Mouse (Mus musculus) megakaryocyte progenitor cell, adult 5-6 weeks (primary cell): ENCODE results near the gene P2ry12. TPM values are rescaled to one million over a fixed set of nuclear protein-coding genes. Genes with fewer than 3 reads are reported as not detected.
A peak's percentile ranks its signal among the peaks of the same experiment; 100 is the strongest.

ENCODE experiments used
- ATAC-seq: replicated peaks from 2 replicates; pipeline ENCODE4 v1.8.0; 2016; ENCODE audit warnings: mild to moderate bottlenecking, moderate TSS enrichment, inconsistent platforms; ENCODE audit not compliant: poor library complexity
- total RNA-seq, 2 experiments: library from RNA; stranded (forward) in 1 of 2; stranded (reverse) in 1 of 2; fragments of 157-497, 149-512 nt in 1 of 2; fragments of 200-1000 nt in 1 of 2; gene quantifications; 2 replicates each; pipeline versions ENCODE4 v1.2.3 to v1.2.4; 2015 to 2017

P2ry12 gene
- total RNA-seq, 2 experiments from 2014 or later: 0.17 TPM; not detected in 1

DNA sequence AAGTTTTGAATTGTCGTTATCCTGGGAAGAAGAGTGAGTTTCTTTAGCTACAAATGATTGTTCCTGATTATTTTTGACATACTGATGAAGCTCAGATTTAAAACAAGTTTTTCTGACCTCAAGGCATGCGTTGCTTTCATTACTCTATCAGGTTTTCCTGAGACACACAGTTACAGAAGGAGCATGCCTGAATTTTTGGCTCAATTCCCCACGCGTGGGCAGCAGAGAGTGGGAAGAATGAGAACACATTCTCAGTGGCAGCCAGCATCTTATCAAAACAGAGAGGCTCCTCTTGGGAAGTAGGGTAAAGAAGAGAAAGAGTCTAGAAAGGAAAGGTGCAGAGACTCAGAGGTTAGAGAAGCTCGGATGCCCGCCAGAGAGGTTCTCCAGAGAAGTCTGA lies 19.3 kb downstream of the P2ry12 start:
- ATAC-seq: no peak

GRCm38 (mm10) chr3:59234878-59235277 lies 27.8 kb downstream of the P2ry12 start:
- peak; percentile 97 for ATAC-seq

DNA sequence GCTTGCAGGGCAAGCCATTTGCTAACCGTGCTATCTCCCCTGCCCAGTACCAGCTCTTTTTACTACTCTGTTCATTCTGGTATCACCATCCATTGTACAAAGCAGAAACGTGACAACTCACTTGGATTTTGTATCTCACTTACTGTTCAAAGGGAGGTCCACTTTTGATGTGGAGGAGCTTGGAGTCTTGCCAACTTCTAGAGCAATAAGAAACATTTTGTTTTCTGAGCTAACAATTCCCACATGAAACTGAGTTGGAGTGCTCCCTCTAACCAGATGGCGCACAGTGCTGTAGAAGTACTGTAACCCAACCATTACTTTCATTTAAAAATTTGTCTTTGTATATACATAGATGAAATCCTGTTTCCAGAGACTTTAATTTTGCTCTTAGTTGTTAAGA lies 31.8 kb downstream of the P2ry12 start:
- no peak for ATAC-seq

GRCm38 (mm10) chr3:59228730-59229551 lies 33.7 kb downstream of the P2ry12 start:
- peak; percentile 86 for ATAC-seq

GRCm38 (mm10) chr3:59227696-59228095 lies 35.0 kb downstream of the P2ry12 start:
- peak; percentile 59 for ATAC-seq

DNA sequence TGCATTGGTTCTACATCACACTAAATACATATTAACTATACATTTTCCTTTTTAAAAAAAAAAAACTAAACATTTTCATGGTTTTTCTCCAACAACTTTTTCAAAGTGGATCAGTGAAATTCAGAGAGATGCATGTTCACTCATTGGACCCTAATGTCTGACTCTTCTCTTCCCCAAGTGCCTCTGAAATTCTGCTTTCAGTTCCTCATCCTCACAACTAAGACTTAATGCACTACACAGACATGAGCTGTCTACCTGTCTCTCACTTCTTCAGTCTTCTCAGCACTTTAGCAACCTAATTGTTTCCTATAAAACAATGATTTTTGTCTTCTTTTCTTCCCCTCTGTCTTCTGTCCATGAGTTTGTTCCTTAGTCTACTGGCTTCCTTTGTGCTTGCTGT lies 37.3 kb downstream of the P2ry12 start:
- peak; percentile 38; the same call in 1 of the 2 replicates for ATAC-seq

DNA sequence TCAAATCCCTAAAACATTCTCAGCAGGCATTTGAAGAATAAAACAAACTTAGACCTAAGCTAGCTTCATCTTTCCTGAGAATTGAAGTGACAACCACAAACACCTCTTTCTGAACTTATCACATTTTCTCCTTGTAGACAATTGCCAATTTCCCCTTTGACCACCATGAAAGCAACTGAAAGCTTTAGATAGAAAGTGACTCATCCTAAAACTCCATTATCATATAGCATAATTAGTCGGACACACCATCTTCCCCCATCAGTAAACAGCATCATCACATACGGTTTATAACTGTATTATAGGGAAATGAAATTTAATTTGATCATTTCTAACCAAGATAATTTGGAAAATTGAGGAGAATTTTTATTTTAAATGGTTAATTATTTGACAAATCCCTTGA lies 40.4 kb downstream of the P2ry12 start:
- no peak for ATAC-seq

GRCm38 (mm10) chr3:59219326-59219725 lies 43.3 kb downstream of the P2ry12 start:
- no peak for ATAC-seq

GRCm38 (mm10) chr3:59217211-59217610 lies 45.5 kb downstream of the P2ry12 start:
- no peak for ATAC-seq

DNA sequence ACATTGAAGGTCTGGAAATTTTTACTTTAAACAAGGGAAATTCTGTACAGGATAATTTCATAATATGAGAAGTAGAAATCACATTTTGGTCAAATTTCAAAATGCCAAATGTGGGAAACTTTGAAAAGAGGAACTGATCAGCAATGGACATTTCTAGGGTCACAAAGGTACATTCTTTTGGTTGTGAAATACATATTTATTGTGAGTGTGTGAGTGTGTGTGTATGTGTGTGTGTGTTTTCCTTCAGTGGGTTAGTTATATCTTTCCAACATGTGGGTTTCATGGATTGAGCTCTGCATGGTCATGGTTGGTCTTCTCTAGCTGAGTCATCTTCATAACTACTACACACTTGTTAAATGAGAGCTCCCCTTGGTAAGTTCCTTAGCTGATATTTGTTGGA lies 50.3 kb downstream of the P2ry12 start:
- ATAC-seq: peak; percentile 59

DNA sequence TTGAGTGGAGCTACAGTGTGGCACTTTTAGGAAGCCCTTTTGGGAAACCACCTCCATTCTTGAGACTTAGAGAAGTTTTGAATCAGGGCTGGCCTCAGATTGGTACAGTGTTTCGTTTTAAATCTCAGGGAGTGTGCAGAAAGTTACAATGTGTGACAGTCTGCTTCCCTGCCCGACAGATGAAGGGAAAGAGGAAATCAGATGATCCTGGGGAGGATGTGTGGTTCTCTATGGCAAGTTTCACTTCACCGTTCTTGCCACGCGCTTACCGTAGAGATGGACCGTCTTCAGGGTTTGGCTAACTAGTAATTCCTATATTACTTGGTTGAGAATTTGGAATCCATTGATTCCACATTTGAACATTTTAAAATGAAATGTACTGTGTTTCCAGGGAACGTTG lies 50.9 kb downstream of the P2ry12 start:
- ATAC-seq: peak; percentile 58

DNA sequence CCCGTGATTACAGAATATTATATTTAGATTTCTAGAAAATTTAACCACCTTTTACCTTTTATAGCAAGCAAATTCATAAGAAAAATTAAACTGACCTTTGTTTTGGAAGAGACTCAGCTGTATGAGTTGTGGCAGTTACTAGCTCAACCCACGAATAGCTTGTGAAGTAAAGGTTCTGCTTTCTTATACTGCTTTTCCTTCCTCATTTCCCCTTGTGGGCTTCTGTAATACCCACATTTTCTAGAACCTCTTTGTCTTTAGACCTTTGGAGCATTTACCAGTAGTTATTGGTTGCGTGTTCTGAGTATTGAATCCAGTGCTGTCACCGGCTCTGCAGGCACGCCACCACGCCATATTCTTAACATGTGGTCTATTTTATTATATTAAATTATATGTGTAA lies 51.9 kb downstream of the P2ry12 start, which contains the start of gene P2ry13:
P2ry13 (minus strand) TSS at position 156 of the 400 bp plus-strand sequence.
- ATAC-seq: peak; percentile 35

DNA sequence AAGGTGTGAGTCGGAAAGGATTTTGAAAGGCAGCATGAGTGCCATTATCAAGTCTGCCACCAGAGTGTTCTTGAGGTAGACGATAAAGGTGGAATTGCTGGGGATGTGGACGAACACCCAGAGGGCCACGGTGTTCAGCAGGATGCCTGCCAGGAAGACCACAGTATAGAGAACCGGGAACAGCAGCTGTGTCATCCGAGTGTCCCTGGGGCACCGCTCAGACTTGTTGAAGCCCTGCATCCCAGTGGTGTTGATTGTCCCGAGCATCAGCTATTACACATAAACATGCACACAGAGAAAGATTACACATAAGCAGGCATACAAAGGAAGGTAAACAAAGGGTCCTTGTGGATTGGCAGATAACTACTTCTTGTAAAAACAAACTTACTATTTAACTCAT lies 52.6 kb downstream of the P2ry12 start:
- no peak for ATAC-seq

GRCm38 (mm10) chr3:59208650-59209548 lies 53.8 kb downstream of the P2ry12 start:
- peak; percentile 13; the same call in 1 of the 2 replicates for ATAC-seq

GRCm38 (mm10) chr3:59205941-59206340 lies 56.7 kb downstream of the P2ry12 start:
- peak; percentile 43 for ATAC-seq

DNA sequence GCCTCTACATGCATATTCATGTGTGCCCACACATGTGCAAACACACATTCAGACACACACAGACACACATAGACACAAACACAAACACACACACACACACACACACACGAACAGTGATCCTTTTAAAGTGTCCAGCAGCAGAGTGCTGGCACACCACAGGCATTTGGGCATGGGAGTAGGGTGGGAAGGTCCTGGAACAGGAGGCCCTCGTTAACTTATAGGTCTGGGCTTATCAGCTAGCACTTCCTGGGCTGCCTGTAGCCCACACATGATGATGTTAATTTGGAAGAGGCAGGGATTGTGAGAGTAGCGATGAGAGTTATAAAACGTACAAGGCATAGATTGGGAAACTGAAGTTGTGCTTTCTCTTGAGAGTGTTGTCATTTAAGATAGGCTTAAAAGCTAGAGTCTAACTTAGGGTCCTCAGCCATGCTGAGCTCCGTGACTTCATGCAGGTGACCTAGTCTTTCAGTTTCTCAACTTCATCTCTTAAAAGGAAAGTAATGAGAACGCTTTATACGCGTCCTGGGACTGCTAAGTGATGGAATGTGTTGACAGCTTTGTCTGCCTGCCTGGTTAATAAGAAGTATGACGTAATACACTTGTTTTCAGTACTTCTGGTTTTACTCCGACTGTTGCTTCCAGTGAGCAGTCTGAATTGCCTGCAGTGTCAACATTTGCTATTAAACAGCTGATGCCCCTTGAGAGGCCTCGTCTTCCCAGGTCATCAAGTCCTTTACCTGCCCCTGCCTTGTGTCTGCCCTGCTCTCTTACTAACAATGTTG lies 57.8 kb downstream of the P2ry12 start:
- peak; percentile 42 for ATAC-seq

GRCm38 (mm10) chr3:59203802-59204520 lies 58.7 kb downstream of the P2ry12 start:
- peak; percentile 13 for ATAC-seq

GRCm38 (mm10) chr3:59197329-59197948 lies 65.2 kb downstream of the P2ry12 start:
- no peak for ATAC-seq

DNA sequence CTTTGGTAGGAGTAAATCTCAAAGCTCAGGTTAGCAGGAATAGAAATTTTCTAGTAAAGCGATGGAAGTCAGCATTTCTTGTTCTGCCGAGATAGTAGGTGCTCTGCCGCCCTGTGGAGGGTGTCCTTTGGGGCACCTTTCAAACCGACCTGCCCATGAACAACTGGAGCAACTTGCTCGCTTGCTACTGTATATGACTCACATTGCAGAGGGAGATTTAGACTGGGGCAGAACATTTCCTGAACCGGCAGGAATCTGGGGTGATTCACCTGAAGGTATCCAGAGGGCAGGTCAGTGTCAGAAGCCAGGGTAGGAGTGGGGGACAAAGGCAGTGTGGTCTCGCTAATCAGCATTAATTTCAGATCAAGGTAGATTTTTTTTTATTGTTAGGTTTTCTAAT lies 67.7 kb downstream of the P2ry12 start, which contains the start of gene Gpr87:
Gpr87 (minus strand) TSS at position 167 of the 400 bp plus-strand sequence.
- ATAC-seq: no peak

GRCm38 (mm10) chr3:59194099-59194498 lies 68.6 kb downstream of the P2ry12 start:
- no peak for ATAC-seq
